Comparison of ENCODE assay signal across 8 mouse cellular contexts in genomic region chr6:128841327-128842089, GRCm38 (mm10). TPM values are rescaled to one million over a fixed set of nuclear protein-coding genes. Genes with fewer than 3 reads are reported as not detected.
DNase-seq lines count a peak whose midpoint lies in the region; ATAC-seq and TF ChIP-seq lines count a peak whose summit lies in the region.

No protein-coding gene starts in this region.

- peaks cover 15% of the 10 kb centered on the region for H3K27me3 ChIP-seq in E14TG2a.4 (ENCODE audit: insufficient read depth, low read length)
- no peaks in the 10 kb centered on the region for H3K27me3 ChIP-seq in hindbrain, embryonic 12.5 days
- 0 out of 2 replicates have a peak, but pooled peaks cover 5% of the 10 kb centered on the region for H3K27me3 ChIP-seq in midbrain, embryonic 10.5 days (ENCODE audit: low read depth, poor library complexity, severe bottlenecking)

- ATAC-seq in hindbrain, embryonic 12.5 days (ENCODE audit: low FRiP score): no peak

- no peak for TF ChIP-seq CTCF in E14TG2a.4 (conservative IDR thresholded peaks at IDR 0.05; ENCODE audit: low read length)

- peak; percentile 78 for DNase-seq in heart, adult 11 months
- DNase-seq in heart, postnatal 14 days: no peak
- peak; percentile 21 for DNase-seq in midbrain, embryonic 10.5 days (ENCODE audit: low spot score)
- DNase-seq in spleen, postnatal 14 days (ENCODE audit: low spot score in 2 of 2): no peak
- DNase-seq in thymus, postnatal 14 days: no peak
- DNase-seq in gastrocnemius, postnatal 36 days: no peak

- H3K36me3 ChIP-seq in E14TG2a.4 (ENCODE audit: insufficient read depth, low read length): no peaks in the 10 kb centered on the region
- no peaks in the 10 kb centered on the region for H3K36me3 ChIP-seq in hindbrain, embryonic 12.5 days
- H3K36me3 ChIP-seq in midbrain, embryonic 10.5 days: no peaks in the 10 kb centered on the region

- peaks cover 38% of the 10 kb centered on the region for H3K4me1 ChIP-seq in E14TG2a.4 (replicated peaks; ENCODE audit: low read depth, low read length)
- peaks cover 23% of the 10 kb centered on the region for H3K4me1 ChIP-seq in hindbrain, embryonic 12.5 days
- peaks cover 39% of the 10 kb centered on the region for H3K4me1 ChIP-seq in midbrain, embryonic 10.5 days

- WGBS in hindbrain, embryonic 12.5 days: 52% methylated on average over 4 of the region's 4 CpGs
- WGBS in midbrain, embryonic 10.5 days: 46% methylated on average over 4 of the region's 4 CpGs

- H3K9ac ChIP-seq in hindbrain, embryonic 12.5 days: no peak overlapping the region

- peaks cover 13% of the 10 kb centered on the region for H3K9me3 ChIP-seq in E14TG2a.4 (ENCODE audit: low read length)
- H3K9me3 ChIP-seq in hindbrain, embryonic 12.5 days (replicated peaks): no peaks in the 10 kb centered on the region
- no peaks in the 10 kb centered on the region for H3K9me3 ChIP-seq in midbrain, embryonic 10.5 days (replicated peaks)

- no peak overlapping the region for H3K27ac ChIP-seq in hindbrain, embryonic 12.5 days
- no peak overlapping the region; the same call in 1 of the 2 replicates for H3K27ac ChIP-seq in midbrain, embryonic 10.5 days (replicated peaks)

- peak overlapping the region; percentile 67 for H3K4me2 ChIP-seq in hindbrain, embryonic 12.5 days (replicated peaks)

- intact Hi-C loops in heart, postnatal 14 days (cut with DNase I): loop anchor here (2.0 to 10.0 kb wide), 2 partner anchors 103 to 693 kb away; partner anchors contain the start of gene Gabarapl1
- intact Hi-C loops in gastrocnemius, postnatal 36 days (cut with DNase I): loop anchor here (10.0 kb wide), 1 partner anchor 693 kb away; the partner anchor contains the start of gene Gabarapl1

- 0 out of 2 replicates have a peak overlapping the region, but pooled peaks have one; percentile 94 for H3K4me3 ChIP-seq in E14TG2a.4 (replicated peaks; ENCODE audit: low read length)
- H3K4me3 ChIP-seq in hindbrain, embryonic 12.5 days: peak overlapping the region; percentile 82
- peak overlapping the region; percentile 89 for H3K4me3 ChIP-seq in midbrain, embryonic 10.5 days

RNA-seq across cellular contexts. Expression of gene Klrb1b, which starts 15.4 kb away (rescaled TPM):
- total RNA-seq in heart, postnatal 14 days (2021): under 1 TPM in 1 of 2 experiments, not detected in 1; 0.17 TPM
- 0.25 TPM in 1 of 2 replicates, not detected in the other for polyA plus RNA-seq in hindbrain, embryonic 12.5 days (2016; fragmentation: Nextera tagmentation; extraction: Ambion mirVana)
- not detected in 2 replicates for polyA plus RNA-seq in midbrain, embryonic 10.5 days (2016; fragmentation: Nextera tagmentation; extraction: Ambion mirVana)
- not detected for total RNA-seq in gastrocnemius, postnatal 36 days (2021)

RNA-seq across cellular contexts. Expression of gene Gm44511, which starts 15.4 kb away (rescaled TPM):
- total RNA-seq in heart, postnatal 14 days (2021): not detected
- not detected in 2 replicates for polyA plus RNA-seq in hindbrain, embryonic 12.5 days (2016; fragmentation: Nextera tagmentation; extraction: Ambion mirVana)
- not detected in 2 replicates for polyA plus RNA-seq in midbrain, embryonic 10.5 days (2016; fragmentation: Nextera tagmentation; extraction: Ambion mirVana)
- not detected for total RNA-seq in gastrocnemius, postnatal 36 days (2021)

RNA-seq across cellular contexts. Expression of gene Clec2i, which starts 45.9 kb away (rescaled TPM):
- under 1 TPM; 0.19 to 0.68 TPM for total RNA-seq in heart, postnatal 14 days (2021)
- polyA plus RNA-seq in hindbrain, embryonic 12.5 days (2016; fragmentation: Nextera tagmentation; extraction: Ambion mirVana): not detected in 2 replicates
- 0.16 TPM in 1 of 2 replicates, not detected in the other for polyA plus RNA-seq in midbrain, embryonic 10.5 days (2016; fragmentation: Nextera tagmentation; extraction: Ambion mirVana)
- total RNA-seq in gastrocnemius, postnatal 36 days (2021): under 1 TPM in 1 of 2 experiments, not detected in 1; 0.18 TPM

RNA-seq across cellular contexts. Expression of gene BC035044, which starts 49.4 kb away (rescaled TPM):
- under 1 TPM; 0.45 to 0.93 TPM for total RNA-seq in heart, postnatal 14 days (2021)
- 0.35 and 0.57 TPM in 2 replicates for polyA plus RNA-seq in hindbrain, embryonic 12.5 days (2016; fragmentation: Nextera tagmentation; extraction: Ambion mirVana)
- polyA plus RNA-seq in midbrain, embryonic 10.5 days (2016; fragmentation: Nextera tagmentation; extraction: Ambion mirVana): 1.3 and 1.4 TPM in 2 replicates
- total RNA-seq in gastrocnemius, postnatal 36 days (2021): not detected

RNA-seq across cellular contexts. Expression of gene Klrb1c, which starts 52.5 kb away (rescaled TPM):
- under 1 TPM in 1 of 2 experiments, not detected in 1; 0.12 TPM for total RNA-seq in heart, postnatal 14 days (2021)
- polyA plus RNA-seq in hindbrain, embryonic 12.5 days (2016; fragmentation: Nextera tagmentation; extraction: Ambion mirVana): not detected in 2 replicates
- not detected in 2 replicates for polyA plus RNA-seq in midbrain, embryonic 10.5 days (2016; fragmentation: Nextera tagmentation; extraction: Ambion mirVana)
- total RNA-seq in gastrocnemius, postnatal 36 days (2021): not detected

Comparison
In these comparisons a context has a peak if more than half of its experiments do, and no peak if none do; other contexts are left out.
1. DNase-seq: peak in heart, adult 11 months (single experiment) and midbrain, embryonic 10.5 days (single experiment); none in heart, postnatal 14 days (0 of 2), spleen, postnatal 14 days (0 of 2), thymus, postnatal 14 days (single experiment) and gastrocnemius, postnatal 36 days (0 of 2).
2. Peak in every context shown above with its lines, with median percentiles within 50 percentile points of each other: H3K4me3 ChIP-seq.